Mouse (Mus musculus): Measurements from ENCODE around the gene Lrrc8b. TPM values are rescaled to one million over a fixed set of nuclear protein-coding genes. Genes with fewer than 3 reads are reported as not detected.

The Lrrc8b gene
- polyA plus RNA-seq, 1 experiment from 2014 or later, result 28.5 TPM

GRCm38 (mm10) chr5:105512297-105512696 is 96.7 kb downstream of the Lrrc8b start:
- no peak for DNase-seq
- Histone ChIP-seq H3K27ac (replicated peaks; ENCODE audit: low read depth, low read length) (no peak overlapping the region), H3K9ac (replicated peaks; ENCODE audit: low read length) (no peak overlapping the region), H3K27me3 (ENCODE audit: control insufficient read depth, insufficient read depth, low read length) (0 out of 2 replicates have a peak, but pooled peaks cover 3% of the 10 kb centered on the region), H3K4me2 (ENCODE audit: low read length) (no peak overlapping the region), H3K4me3 (replicated peaks; ENCODE audit: low read depth, low read length) (no peak overlapping the region), H3K4me1 (ENCODE audit: control insufficient read depth, insufficient read depth, low read length) (no peaks in the 10 kb centered on the region), H3K36me3 (ENCODE audit: control insufficient read depth, insufficient read depth, low read length) (no peaks in the 10 kb centered on the region), H3K9me3 (ENCODE audit: control insufficient read depth, low read length) (no peaks in the 10 kb centered on the region)
- 76% methylated on average over 4 of the region's 4 CpGs for WGBS
- ATAC-seq (ENCODE audit: low FRiP score, low TSS enrichment), result no peak

GRCm38 (mm10) chr5:105515532-105515931 is 100.0 kb downstream of the Lrrc8b start:
- no peak overlapping the region for H3K9ac ChIP-seq (replicated peaks; ENCODE audit: low read length)
- H3K27ac ChIP-seq (replicated peaks; ENCODE audit: low read depth, low read length), result no peak overlapping the region
- H3K4me3 ChIP-seq (replicated peaks; ENCODE audit: low read depth, low read length), result no peak overlapping the region
- peaks cover under 1% of the 10 kb centered on the region for H3K4me1 ChIP-seq (ENCODE audit: control insufficient read depth, insufficient read depth, low read length)
- H3K27me3 ChIP-seq (ENCODE audit: control insufficient read depth, insufficient read depth, low read length), result 0 out of 2 replicates have a peak, but pooled peaks cover 5% of the 10 kb centered on the region
- no peaks in the 10 kb centered on the region for H3K36me3 ChIP-seq (ENCODE audit: control insufficient read depth, insufficient read depth, low read length)
- no peak for DNase-seq
- WGBS, result 82% methylated on average over 6 of the region's 6 CpGs
- no peak for ATAC-seq (ENCODE audit: low FRiP score, low TSS enrichment)
- no peak overlapping the region for H3K4me2 ChIP-seq (ENCODE audit: low read length)
- H3K9me3 ChIP-seq (ENCODE audit: control insufficient read depth, low read length), result no peaks in the 10 kb centered on the region

- H3K4me3 ChIP-seq (replicated peaks; ENCODE audit: low read depth, low read length), result no peak overlapping the region
- no peak overlapping the region for H3K27ac ChIP-seq (replicated peaks; ENCODE audit: low read depth, low read length)
- WGBS, result 78% methylated on average over 3 of the region's 3 CpGs
- ATAC-seq (ENCODE audit: low FRiP score, low TSS enrichment), result no peak
- peaks cover 7% of the 10 kb centered on the region for H3K4me1 ChIP-seq (ENCODE audit: control insufficient read depth, insufficient read depth, low read length)
- 0 out of 2 replicates have a peak, but pooled peaks cover 5% of the 10 kb centered on the region for H3K27me3 ChIP-seq (ENCODE audit: control insufficient read depth, insufficient read depth, low read length)
- H3K4me2 ChIP-seq (ENCODE audit: low read length), result no peak overlapping the region
- no peak overlapping the region for H3K9ac ChIP-seq (replicated peaks; ENCODE audit: low read length)
- no peaks in the 10 kb centered on the region for H3K9me3 ChIP-seq (ENCODE audit: control insufficient read depth, low read length)
- H3K36me3 ChIP-seq (ENCODE audit: control insufficient read depth, insufficient read depth, low read length), result no peaks in the 10 kb centered on the region
- DNase-seq, result no peak
Observed at GRCm38 (mm10) chr5:105516290-105516689, 100.7 kb downstream of the Lrrc8b start.

GRCm38 (mm10) chr5:105517992-105518625 is 102.5 kb downstream of the Lrrc8b start:
- Histone ChIP-seq H3K4me1 (ENCODE audit: control insufficient read depth, insufficient read depth, low read length) (peaks cover 7% of the 10 kb centered on the region), H3K4me3 (replicated peaks; ENCODE audit: low read depth, low read length) (peak overlapping the region; percentile 76), H3K4me2 (ENCODE audit: low read length) (peak overlapping the region; percentile 96), H3K36me3 (ENCODE audit: control insufficient read depth, insufficient read depth, low read length) (no peaks in the 10 kb centered on the region), H3K27me3 (ENCODE audit: control insufficient read depth, insufficient read depth, low read length) (0 out of 2 replicates have a peak, but pooled peaks cover 5% of the 10 kb centered on the region), H3K9me3 (ENCODE audit: control insufficient read depth, low read length) (no peaks in the 10 kb centered on the region), H3K9ac (replicated peaks; ENCODE audit: low read length) (peak overlapping the region; percentile 86; the same call in 1 of the 2 replicates), H3K27ac (replicated peaks; ENCODE audit: low read depth, low read length) (no peak overlapping the region)
- WGBS, result 13% methylated on average over 7 of the region's 7 CpGs
- DNase-seq, result peak; percentile 23
- ATAC-seq (ENCODE audit: low FRiP score, low TSS enrichment), result no peak

- under 1% methylated on average over 16 of the region's 16 CpGs for WGBS
- ATAC-seq (ENCODE audit: low FRiP score, low TSS enrichment) (peak; percentile 19; the same call in 1 of the 2 replicates), DNase-seq (peak; percentile 55)
Observed at GRCm38 (mm10) chr5:105518626-105519095, 103.1 kb downstream of the Lrrc8b start.

GRCm38 (mm10) chr5:105519096-105519975 is 103.8 kb downstream of the Lrrc8b start, which contains the start of gene Lrrc8c:
TSS of gene Lrrc8c (plus strand) at chr5:105519388.
- peak; percentile 94 for ATAC-seq (ENCODE audit: low FRiP score, low TSS enrichment)
- peaks cover 7% of the 10 kb centered on the region for H3K4me1 ChIP-seq (ENCODE audit: control insufficient read depth, insufficient read depth, low read length)
- 0 out of 2 replicates have a peak, but pooled peaks cover 5% of the 10 kb centered on the region for H3K27me3 ChIP-seq (ENCODE audit: control insufficient read depth, insufficient read depth, low read length)
- no peaks in the 10 kb centered on the region for H3K9me3 ChIP-seq (ENCODE audit: control insufficient read depth, low read length)
- H3K4me2 ChIP-seq (ENCODE audit: low read length), result peak within 1 kb of the TSS; percentile 96
- peak within 1 kb of the TSS; percentile 86 for H3K9ac ChIP-seq (replicated peaks; ENCODE audit: low read length)
- H3K27ac ChIP-seq (replicated peaks; ENCODE audit: low read depth, low read length), result peak within 1 kb of the TSS; percentile 85
- peak within 1 kb of the TSS; percentile 76 for H3K4me3 ChIP-seq (replicated peaks; ENCODE audit: low read depth, low read length)
- DNase-seq, result peak; percentile 91
- WGBS, result under 1% methylated on average over 93 of the region's 93 CpGs
- H3K36me3 ChIP-seq (ENCODE audit: control insufficient read depth, insufficient read depth, low read length), result no peaks in the 10 kb centered on the region

More at GRCm38 (mm10) chr5:105518626-105519095, 103.1 kb downstream of the Lrrc8b start:
- Histone ChIP-seq H3K9me3 (ENCODE audit: control insufficient read depth, low read length) (no peaks in the 10 kb centered on the region), H3K27me3 (ENCODE audit: control insufficient read depth, insufficient read depth, low read length) (0 out of 2 replicates have a peak, but pooled peaks cover 5% of the 10 kb centered on the region), H3K36me3 (ENCODE audit: control insufficient read depth, insufficient read depth, low read length) (no peaks in the 10 kb centered on the region), H3K4me2 (ENCODE audit: low read length) (peak overlapping the region; percentile 96), H3K4me3 (replicated peaks; ENCODE audit: low read depth, low read length) (peak overlapping the region; percentile 76), H3K9ac (replicated peaks; ENCODE audit: low read length) (peak overlapping the region; percentile 86), H3K27ac (replicated peaks; ENCODE audit: low read depth, low read length) (peak overlapping the region; percentile 85), H3K4me1 (ENCODE audit: control insufficient read depth, insufficient read depth, low read length) (peaks cover 7% of the 10 kb centered on the region)

- Histone ChIP-seq H3K4me1 (ENCODE audit: control insufficient read depth, insufficient read depth, low read length) (peaks cover 7% of the 10 kb centered on the region), H3K27me3 (ENCODE audit: control insufficient read depth, insufficient read depth, low read length) (0 out of 2 replicates have a peak, but pooled peaks cover 5% of the 10 kb centered on the region), H3K9me3 (ENCODE audit: control insufficient read depth, low read length) (no peaks in the 10 kb centered on the region), H3K4me2 (ENCODE audit: low read length) (peak overlapping the region; percentile 96), H3K36me3 (ENCODE audit: control insufficient read depth, insufficient read depth, low read length) (no peaks in the 10 kb centered on the region), H3K4me3 (replicated peaks; ENCODE audit: low read depth, low read length) (peak overlapping the region; percentile 76), H3K9ac (replicated peaks; ENCODE audit: low read length) (peak overlapping the region; percentile 86), H3K27ac (replicated peaks; ENCODE audit: low read depth, low read length) (peak overlapping the region; percentile 85)
- WGBS, result 3% methylated on average over 5 of the region's 5 CpGs
- 0 out of 2 replicates have a peak, but pooled peaks have one; percentile 2 for ATAC-seq (ENCODE audit: low FRiP score, low TSS enrichment)
- no peak for DNase-seq
Observed at GRCm38 (mm10) chr5:105519976-105520300, 104.4 kb downstream of the Lrrc8b start.

- Histone ChIP-seq H3K27me3 (ENCODE audit: control insufficient read depth, insufficient read depth, low read length) (0 out of 2 replicates have a peak, but pooled peaks cover 5% of the 10 kb centered on the region), H3K27ac (replicated peaks; ENCODE audit: low read depth, low read length) (no peak overlapping the region), H3K4me3 (replicated peaks; ENCODE audit: low read depth, low read length) (peak overlapping the region; percentile 76), H3K4me2 (ENCODE audit: low read length) (peak overlapping the region; percentile 96), H3K4me1 (ENCODE audit: control insufficient read depth, insufficient read depth, low read length) (peaks cover 7% of the 10 kb centered on the region), H3K36me3 (ENCODE audit: control insufficient read depth, insufficient read depth, low read length) (no peaks in the 10 kb centered on the region), H3K9ac (replicated peaks; ENCODE audit: low read length) (peak overlapping the region; percentile 86), H3K9me3 (ENCODE audit: control insufficient read depth, low read length) (no peaks in the 10 kb centered on the region)
- ATAC-seq (ENCODE audit: low FRiP score, low TSS enrichment) (no peak), DNase-seq (no peak)
- WGBS, result 38% methylated on average over 9 of the region's 9 CpGs
Observed at GRCm38 (mm10) chr5:105520442-105520965, 104.9 kb downstream of the Lrrc8b start.

All from midbrain, embryonic 14.5 days (tissue).